Mouse (Mus musculus): ENCODE measurements around the gene Apoc3.

- TF ChIP-seq POLR2A (IDR thresholded peaks at IDR 0.05; ENCODE audit: borderline replicate concordance, insufficient read depth, low read length) (no peak), CTCF (IDR thresholded peaks at IDR 0.05; ENCODE audit: borderline replicate concordance, insufficient read depth, low read depth, low read length) (no peak)
Measured at GRCm38 (mm10) chr9:46207501-46207869, 28.0 kb downstream of the Apoc3 start.
